Mouse (Mus musculus) heart, embryonic 11.5 days (tissue): ENCODE results near the gene Cacna1i. TPM values are rescaled to one million over a fixed set of nuclear protein-coding genes. Genes with fewer than 3 reads are reported as not detected.

Experiments used
- ATAC-seq: fragments of 200-750 bp; cut with Nextera tagmentation; replicated peaks from 2 replicates; pipeline ENCODE4 v1.8.0; 2017; ENCODE audit warnings: moderate library complexity; ENCODE audit not compliant: insufficient number of reproducible peaks, low FRiP score, low TSS enrichment
- H3K27ac ChIP-seq: fragments of 300-500 bp; sonication (generic); 2 replicates; pipeline ENCODE4 v1.5.1; 2014; ENCODE audit warnings: mild to moderate bottlenecking, low read depth, low read length
- H3K27me3 ChIP-seq: fragments of 300-500 bp; sonication (generic); 2 replicates; pipeline ENCODE4 v1.6.1; 2014; ENCODE audit warnings: mild to moderate bottlenecking, low read length, mixed read lengths; ENCODE audit not compliant: control insufficient read depth, insufficient read depth
- H3K36me3 ChIP-seq: fragments of 300-500 bp; sonication (generic); 2 replicates; pipeline ENCODE4 v1.6.1; 2014; ENCODE audit warnings: mild to moderate bottlenecking, low read length, moderate library complexity, mixed read lengths; ENCODE audit not compliant: control insufficient read depth, insufficient read depth
- H3K4me1 ChIP-seq: fragments of 300-500 bp; sonication (generic); 2 replicates; pipeline ENCODE4 v1.6.1; 2014; ENCODE audit warnings: low read length; ENCODE audit not compliant: control insufficient read depth, insufficient read depth
- H3K4me2 ChIP-seq: fragments of 300-500 bp; sonication (generic); 2 replicates; pipeline ENCODE4 v1.6.1; 2014; ENCODE audit warnings: mild to moderate bottlenecking, moderate library complexity
- H3K4me3 ChIP-seq: fragments of 300-500 bp; sonication (generic); 2 replicates; pipeline ENCODE4 v1.5.1; 2014; ENCODE audit warnings: low read depth, low read length
- H3K9ac ChIP-seq: fragments of 300-500 bp; sonication (generic); 2 replicates; pipeline ENCODE4 v1.6.1; 2014; ENCODE audit warnings: mild to moderate bottlenecking, low read depth, low read length, moderate library complexity
- H3K9me3 ChIP-seq: fragments of 300-500 bp; sonication (generic); replicated peaks from 2 replicates; pipeline ENCODE4 v1.6.1; 2016; ENCODE audit warnings: low read length; ENCODE audit not compliant: control insufficient read depth
- WGBS: fragments of 180-500 bp; shearing (Covaris S2); extraction: QIAGEN DNeasy Blood & Tissue Kit; methylation state at CpG from one replicate; pipeline ENCODE4 v1.1.7; 2014; ENCODE audit not compliant: insufficient replicate concordance; 5-methylcytosine and 5-hydroxymethylcytosine counted together
- polyA plus RNA-seq: library from polyadenylated mRNA; unstranded; fragments of >200 nt; fragmentation: Nextera tagmentation; extraction: Ambion mirVana; gene quantifications from 2 replicates; pipeline ENCODE4 v1.2.1, GENCODE M21; 2014

Gene Cacna1i
- polyA plus RNA-seq, 1 experiment from 2014 or later, result 0.01 TPM

DNA sequence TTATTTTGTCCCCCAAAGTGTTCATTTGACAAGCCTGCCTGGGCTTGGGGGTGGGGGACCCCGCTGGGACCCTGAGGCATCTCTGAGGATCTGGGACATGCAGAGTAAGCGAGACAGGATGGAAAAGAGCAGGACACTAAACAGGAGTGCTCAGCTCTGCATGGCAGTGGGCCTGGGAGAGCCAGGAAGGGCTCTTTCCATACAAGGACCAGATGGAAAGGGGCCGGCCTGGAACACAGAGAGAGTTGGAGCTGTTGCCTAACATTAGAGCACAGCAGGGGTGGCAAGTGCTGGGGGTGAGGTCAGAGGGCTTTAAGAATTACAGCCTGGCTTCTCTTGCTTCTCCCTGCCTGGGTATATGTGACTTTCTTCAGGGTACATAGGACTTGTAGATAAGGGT is 43.2 kb downstream of the Cacna1i start:
- H3K4me2 ChIP-seq, result no peak overlapping the region
- H3K4me3 ChIP-seq, result no peak overlapping the region
- H3K9me3 ChIP-seq, result no peaks in the 10 kb centered on the region
- ATAC-seq, result no peak
- peaks cover 12% of the 10 kb centered on the region; the same call in 1 of the 2 replicates for H3K27me3 ChIP-seq
- WGBS, result 48% methylated on average over 3 of the region's 3 CpGs
- H3K4me1 ChIP-seq, result no peaks in the 10 kb centered on the region
- H3K36me3 ChIP-seq, result no peaks in the 10 kb centered on the region
- H3K27ac ChIP-seq, result no peak overlapping the region
- H3K9ac ChIP-seq, result no peak overlapping the region

DNA sequence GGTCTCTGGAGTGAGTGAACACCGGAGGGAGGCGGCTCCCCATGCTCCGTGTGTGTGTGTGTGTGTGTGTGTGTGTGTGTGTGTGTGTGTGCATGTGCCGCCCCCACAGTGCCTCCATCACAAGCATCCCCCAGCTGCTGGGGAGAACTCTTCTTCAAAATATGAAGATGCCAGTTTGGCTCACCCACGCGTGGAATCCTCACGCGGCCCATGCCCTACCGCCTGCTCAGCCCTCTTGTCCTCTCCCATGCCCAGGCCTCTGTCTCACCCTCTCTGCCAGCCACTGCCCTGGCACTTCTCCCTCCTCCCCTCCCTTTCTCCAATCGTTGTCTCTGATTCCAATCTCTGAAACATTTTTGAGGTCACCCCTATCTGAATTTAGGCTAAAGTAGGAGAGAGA is 47.7 kb downstream of the Cacna1i start:
- H3K9me3 ChIP-seq, result no peaks in the 10 kb centered on the region
- H3K27ac ChIP-seq, result no peak overlapping the region
- H3K4me2 ChIP-seq, result no peak overlapping the region
- WGBS, result 84% methylated on average over 9 of the region's 10 CpGs
- H3K4me3 ChIP-seq, result no peak overlapping the region
- no peaks in the 10 kb centered on the region for H3K4me1 ChIP-seq
- no peak for ATAC-seq
- H3K36me3 ChIP-seq, result no peaks in the 10 kb centered on the region
- H3K9ac ChIP-seq, result no peak overlapping the region
- H3K27me3 ChIP-seq, result no peaks in the 10 kb centered on the region; the same call in none of the 2 replicates

DNA sequence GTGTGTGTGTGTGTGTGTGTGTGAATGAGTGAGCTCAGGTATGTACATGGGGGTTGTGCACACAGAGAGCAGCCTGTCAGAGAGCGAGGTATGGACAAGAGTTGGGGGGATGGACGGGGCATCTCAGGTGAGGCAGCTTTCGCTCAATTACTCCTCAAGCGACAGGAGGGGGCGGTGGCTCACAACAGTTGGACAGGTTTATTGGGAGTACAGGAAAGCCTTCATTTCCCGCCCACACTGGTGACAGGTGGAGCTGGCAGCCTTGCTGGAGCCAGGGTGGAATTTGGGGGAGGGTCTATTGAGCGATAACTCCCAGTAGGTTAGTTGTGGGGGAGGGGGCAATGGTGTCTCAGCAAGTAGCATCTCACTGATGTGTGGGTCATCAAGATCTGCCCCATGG is 48.2 kb downstream of the Cacna1i start:
- 68% methylated on average over 7 of the region's 7 CpGs for WGBS
- H3K36me3 ChIP-seq, result no peaks in the 10 kb centered on the region
- H3K9ac ChIP-seq, result no peak overlapping the region
- H3K4me1 ChIP-seq, result no peaks in the 10 kb centered on the region
- no peak overlapping the region for H3K4me2 ChIP-seq
- no peak overlapping the region for H3K4me3 ChIP-seq
- no peak overlapping the region for H3K27ac ChIP-seq
- no peak for ATAC-seq
- H3K9me3 ChIP-seq, result no peaks in the 10 kb centered on the region
- no peaks in the 10 kb centered on the region; the same call in none of the 2 replicates for H3K27me3 ChIP-seq

DNA sequence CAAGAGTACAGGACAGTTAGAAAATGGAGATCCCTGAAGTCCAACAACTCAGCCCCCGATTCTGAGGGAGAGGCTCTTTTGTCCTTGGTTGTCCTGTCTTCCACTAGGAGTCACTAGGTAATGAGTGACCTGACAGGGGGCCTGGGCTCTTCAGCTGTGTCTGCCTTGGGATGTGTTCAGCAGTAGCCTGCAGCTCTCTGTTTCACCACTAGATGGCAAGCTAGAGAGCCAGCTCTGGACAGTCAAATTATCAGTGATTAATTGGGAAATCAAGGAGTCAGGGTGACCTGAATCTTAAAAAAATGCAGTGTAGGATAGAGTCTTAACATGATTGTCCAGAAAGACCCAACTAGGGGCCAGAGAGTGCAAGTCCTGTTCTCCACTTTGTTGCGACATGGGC is 53.3 kb downstream of the Cacna1i start:
- ATAC-seq, result no peak
- WGBS, result 76% methylated on average over 2 of the region's 2 CpGs
- H3K27me3 ChIP-seq, result peaks cover 2% of the 10 kb centered on the region
- H3K27ac ChIP-seq, result no peak overlapping the region
- H3K9me3 ChIP-seq, result no peaks in the 10 kb centered on the region
- H3K4me3 ChIP-seq, result no peak overlapping the region
- H3K4me1 ChIP-seq, result peaks cover 6% of the 10 kb centered on the region; the same call in 1 of the 2 replicates
- H3K9ac ChIP-seq, result no peak overlapping the region
- H3K36me3 ChIP-seq, result no peaks in the 10 kb centered on the region
- no peak overlapping the region for H3K4me2 ChIP-seq

DNA sequence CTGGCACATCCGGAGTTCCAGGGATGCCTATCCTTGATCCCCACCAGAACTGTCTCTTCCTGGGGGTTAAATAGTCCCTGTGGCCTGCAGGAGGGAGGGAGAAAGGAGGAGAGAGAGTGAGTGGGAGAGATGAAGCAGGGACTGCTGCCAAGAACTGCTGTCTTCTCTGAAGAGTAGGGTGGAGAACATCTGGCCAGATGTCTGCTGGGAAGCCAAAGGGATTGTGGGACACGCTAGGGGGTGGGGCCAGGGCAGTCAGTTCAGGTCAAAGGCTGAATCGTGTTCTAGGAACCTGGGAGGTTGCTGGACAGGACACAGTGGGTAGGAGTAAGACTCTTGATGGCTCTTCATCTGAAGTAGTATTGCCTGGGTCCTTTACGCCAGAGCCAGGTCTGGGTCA is 55.4 kb downstream of the Cacna1i start:
- H3K9me3 ChIP-seq, result no peaks in the 10 kb centered on the region
- H3K27ac ChIP-seq, result no peak overlapping the region
- no peak overlapping the region for H3K4me3 ChIP-seq
- WGBS, result 76% methylated on average over 4 of the region's 4 CpGs
- H3K9ac ChIP-seq, result no peak overlapping the region
- H3K36me3 ChIP-seq, result no peaks in the 10 kb centered on the region
- peaks cover 6% of the 10 kb centered on the region; the same call in 1 of the 2 replicates for H3K4me1 ChIP-seq
- ATAC-seq, result no peak
- H3K27me3 ChIP-seq, result peaks cover 2% of the 10 kb centered on the region
- no peak overlapping the region for H3K4me2 ChIP-seq

DNA sequence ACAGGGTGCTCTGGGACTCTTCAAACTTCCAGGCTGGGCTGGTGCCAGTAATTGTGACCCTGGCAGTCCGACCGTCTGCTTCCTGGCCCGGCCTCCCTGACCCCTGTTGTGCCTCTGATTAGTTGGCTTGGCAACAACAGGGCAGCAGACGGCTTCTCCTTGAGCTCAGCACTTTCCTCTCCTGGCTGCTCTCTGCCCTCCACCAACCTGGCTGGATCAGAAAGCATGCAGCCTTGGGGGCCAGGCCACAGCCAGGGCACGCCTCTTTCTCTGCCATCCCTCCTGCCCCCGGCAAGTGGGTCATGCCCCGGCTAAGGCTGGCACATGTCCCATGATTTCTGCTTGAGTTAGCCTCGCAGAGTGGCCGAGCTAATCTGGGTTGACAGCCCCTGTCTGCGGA is 56.0 kb downstream of the Cacna1i start:
- H3K36me3 ChIP-seq, result no peaks in the 10 kb centered on the region
- H3K4me3 ChIP-seq, result no peak overlapping the region
- peaks cover 6% of the 10 kb centered on the region; the same call in 1 of the 2 replicates for H3K4me1 ChIP-seq
- ATAC-seq, result no peak
- H3K27ac ChIP-seq, result no peak overlapping the region
- H3K9me3 ChIP-seq, result no peaks in the 10 kb centered on the region
- no peak overlapping the region for H3K9ac ChIP-seq
- H3K27me3 ChIP-seq, result peaks cover 2% of the 10 kb centered on the region
- no peak overlapping the region for H3K4me2 ChIP-seq
- WGBS, result 32% methylated on average over 10 of the region's 10 CpGs

DNA sequence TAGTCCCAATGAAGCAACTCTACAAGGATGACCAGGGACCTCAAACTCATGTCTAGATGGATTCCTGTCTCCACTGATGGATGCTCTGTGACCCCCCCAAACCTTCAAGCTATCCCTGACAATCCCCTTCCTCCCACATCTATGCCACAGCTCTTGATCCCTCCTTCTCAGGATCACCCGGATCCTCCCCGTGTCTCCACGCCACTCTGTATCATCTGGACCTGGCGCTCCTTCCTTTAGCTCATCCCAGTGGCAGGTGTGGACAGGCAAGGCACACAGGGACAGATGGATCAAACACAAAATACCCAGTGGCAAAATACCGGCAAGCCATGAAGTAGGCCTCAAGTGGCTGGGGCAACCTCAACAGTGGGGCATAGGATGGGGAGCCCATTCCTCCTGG is 56.7 kb downstream of the Cacna1i start:
- H3K9ac ChIP-seq, result no peak overlapping the region
- H3K9me3 ChIP-seq, result no peaks in the 10 kb centered on the region
- no peak overlapping the region for H3K27ac ChIP-seq
- H3K36me3 ChIP-seq, result no peaks in the 10 kb centered on the region
- H3K4me2 ChIP-seq, result no peak overlapping the region
- peaks cover 6% of the 10 kb centered on the region; the same call in 1 of the 2 replicates for H3K4me1 ChIP-seq
- no peak overlapping the region for H3K4me3 ChIP-seq
- WGBS, result 95% methylated on average over 5 of the region's 5 CpGs
- no peak for ATAC-seq
- peaks cover 4% of the 10 kb centered on the region for H3K27me3 ChIP-seq

DNA sequence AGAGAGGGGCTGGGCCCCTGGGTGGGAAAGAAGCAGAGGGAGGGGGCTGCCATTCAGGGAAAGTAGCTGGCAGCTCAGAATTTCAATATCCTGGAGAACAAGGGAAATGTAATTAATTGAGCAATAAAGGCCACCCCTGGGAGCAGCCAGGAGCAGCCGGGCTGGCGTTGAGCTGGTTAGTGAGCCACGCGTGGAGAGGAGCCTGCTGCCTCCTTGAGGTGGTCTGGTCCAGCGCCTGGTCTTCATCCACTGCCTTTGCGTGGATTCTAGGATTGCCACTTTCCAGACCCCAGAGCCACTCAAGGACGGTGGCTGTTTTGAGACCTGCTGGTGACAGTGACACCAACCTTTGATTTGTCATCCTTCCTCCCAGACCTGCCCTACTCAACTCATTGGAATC is 59.5 kb downstream of the Cacna1i start:
- Histone ChIP-seq H3K27ac (no peak overlapping the region), H3K4me3 (no peak overlapping the region), H3K9ac (no peak overlapping the region), H3K36me3 (no peaks in the 10 kb centered on the region), H3K9me3 (no peaks in the 10 kb centered on the region), H3K4me2 (no peak overlapping the region), H3K27me3 (peaks cover 7% of the 10 kb centered on the region; the same call in 1 of the 2 replicates), H3K4me1 (peaks cover 6% of the 10 kb centered on the region; the same call in 1 of the 2 replicates)
- WGBS, result 66% methylated on average over 7 of the region's 7 CpGs
- no peak for ATAC-seq

DNA sequence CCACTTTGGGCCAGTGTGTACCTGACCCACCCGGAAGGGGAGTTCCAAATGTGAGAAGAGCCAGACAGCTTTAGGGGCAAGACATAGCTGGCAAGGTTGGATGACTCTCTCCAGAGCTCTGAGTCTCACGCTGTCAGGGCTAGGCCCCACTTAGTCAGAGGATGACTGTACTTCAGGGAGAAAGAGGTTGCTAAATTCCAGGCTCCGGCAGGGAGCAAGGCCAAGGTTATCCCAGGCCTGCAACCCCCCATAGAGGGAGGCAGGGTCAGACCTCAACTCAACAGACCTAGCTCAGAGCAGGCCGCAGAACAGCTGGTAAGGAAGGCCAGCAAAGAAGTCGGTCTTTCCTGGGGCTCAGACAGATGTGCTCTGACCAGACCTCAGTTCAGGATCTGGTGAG is 63.4 kb downstream of the Cacna1i start:
- H3K27ac ChIP-seq, result no peak overlapping the region
- 59% methylated on average over 5 of the region's 5 CpGs for WGBS
- H3K4me3 ChIP-seq, result no peak overlapping the region
- no peaks in the 10 kb centered on the region for H3K4me1 ChIP-seq
- H3K36me3 ChIP-seq, result no peaks in the 10 kb centered on the region
- no peak for ATAC-seq
- no peak overlapping the region for H3K4me2 ChIP-seq
- no peaks in the 10 kb centered on the region for H3K9me3 ChIP-seq
- H3K9ac ChIP-seq, result no peak overlapping the region
- H3K27me3 ChIP-seq, result 0 out of 2 replicates have a peak, but pooled peaks cover 5% of the 10 kb centered on the region
